Mouse (Mus musculus) layer of hippocampus, postnatal 10 days (tissue): ENCODE measurements around the gene Gm20388. TPM values are rescaled to one million over a fixed set of nuclear protein-coding genes. Genes with fewer than 3 reads are reported as not detected.
"Not testable (repeated sequence)": the region's sequence is repeated elsewhere in the genome, so short reads cannot be mapped to it uniquely, and the experiment has no call there.

Experiments
- DNase-seq, 2 experiments: peaks; one replicate each; pipeline ENCODE4 v3.0.0; 2021; ENCODE audit warnings: low spot score in 2 of 2
- total RNA-seq, 2 experiments: library from RNA; stranded (reverse); gene quantifications; 2 replicates each; pipeline ENCODE4 v1.2.3; 2021

Gm20388 gene
- total RNA-seq, 2 experiments from 2014 or later = not detected

- no peak for DNase-seq
Observed at GRCm38 (mm10) chr8:121654131-121654530, 1743.5 kb downstream of the Gm20388 start.

- no peak for DNase-seq
Observed at GRCm38 (mm10) chr8:121654966-121655494, 1744.4 kb downstream of the Gm20388 start.

GRCm38 (mm10) chr8:121660602-121661001, 1750.0 kb downstream of the Gm20388 start:
- no peak for DNase-seq

GRCm38 (mm10) chr8:121661631-121662357, 1751.2 kb downstream of the Gm20388 start:
- DNase-seq = no peak

- DNase-seq = no peak
Observed at GRCm38 (mm10) chr8:121663101-121663500, 1752.5 kb downstream of the Gm20388 start.

DNA sequence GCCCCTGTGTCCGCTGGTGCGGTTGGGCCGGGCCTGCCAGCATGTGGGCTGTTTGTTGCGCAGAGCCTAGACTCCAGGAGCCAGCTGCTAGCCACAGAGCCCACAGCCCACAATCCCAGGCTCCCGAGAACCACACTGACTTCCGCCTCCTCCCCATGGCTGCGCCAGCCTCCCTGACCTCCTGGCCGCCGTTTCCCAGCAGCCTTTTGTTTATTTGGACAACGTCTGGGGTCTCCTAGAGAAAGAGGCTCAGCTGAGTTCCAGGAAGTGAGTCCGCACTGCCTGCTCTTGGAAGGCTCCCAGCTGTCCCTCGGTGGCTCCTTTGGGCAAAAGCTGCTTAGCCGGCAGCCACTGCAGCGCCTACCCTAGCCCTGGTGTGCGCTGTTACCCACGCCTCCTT, 1754.7 kb downstream of the Gm20388 start:
- peak; percentile 54 to 60 for DNase-seq

GRCm38 (mm10) chr8:121667936-121668500, 1757.4 kb downstream of the Gm20388 start:
- not testable (repeated sequence) for DNase-seq

DNA sequence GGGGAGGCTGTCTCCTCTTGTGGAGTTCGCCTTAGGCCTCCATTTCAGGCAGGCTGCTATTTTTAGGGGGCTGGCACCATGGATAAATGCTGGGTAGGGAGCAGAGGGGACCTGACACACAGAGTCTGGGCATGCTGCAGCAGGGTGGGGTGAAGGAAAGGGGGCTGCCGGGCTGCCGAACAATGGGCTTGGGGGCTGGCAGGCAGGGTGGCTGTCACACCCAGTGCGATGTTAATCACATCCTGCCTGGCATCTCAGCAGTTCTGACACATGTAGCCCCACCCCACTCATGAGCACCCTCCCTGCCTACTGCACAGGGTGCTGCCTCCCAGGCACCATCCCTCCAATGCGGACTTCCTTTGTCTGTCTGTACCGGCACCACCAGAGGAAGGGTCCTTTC, 1757.9 kb downstream of the Gm20388 start:
- DNase-seq = peak; percentile 46 to 59

GRCm38 (mm10) chr8:121669208-121669607, 1758.6 kb downstream of the Gm20388 start:
- DNase-seq = no peak

DNA sequence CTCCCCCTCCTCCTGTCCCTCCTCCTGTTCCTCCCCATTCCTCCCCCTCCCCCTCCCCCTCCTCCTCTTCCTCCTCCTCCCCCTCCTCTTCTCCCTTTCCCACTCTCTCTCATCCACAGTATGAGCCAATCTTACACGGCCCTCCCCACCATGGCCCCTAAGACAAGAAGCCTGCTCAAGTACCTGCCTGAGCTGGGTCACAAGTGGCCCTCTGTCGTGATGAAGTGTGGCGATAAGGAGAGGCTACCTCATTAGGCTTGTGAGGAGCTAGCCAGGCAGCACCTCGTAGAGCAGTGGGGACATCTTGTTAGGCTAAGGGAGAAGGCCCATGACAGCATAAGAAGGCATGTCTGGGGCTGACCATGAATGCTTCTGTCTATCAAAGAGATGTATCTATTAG, 1762.5 kb downstream of the Gm20388 start:
- DNase-seq = no peak

GRCm38 (mm10) chr8:121673917-121674316, 1763.3 kb downstream of the Gm20388 start:
- DNase-seq = peak; percentile 22 to 34

DNA sequence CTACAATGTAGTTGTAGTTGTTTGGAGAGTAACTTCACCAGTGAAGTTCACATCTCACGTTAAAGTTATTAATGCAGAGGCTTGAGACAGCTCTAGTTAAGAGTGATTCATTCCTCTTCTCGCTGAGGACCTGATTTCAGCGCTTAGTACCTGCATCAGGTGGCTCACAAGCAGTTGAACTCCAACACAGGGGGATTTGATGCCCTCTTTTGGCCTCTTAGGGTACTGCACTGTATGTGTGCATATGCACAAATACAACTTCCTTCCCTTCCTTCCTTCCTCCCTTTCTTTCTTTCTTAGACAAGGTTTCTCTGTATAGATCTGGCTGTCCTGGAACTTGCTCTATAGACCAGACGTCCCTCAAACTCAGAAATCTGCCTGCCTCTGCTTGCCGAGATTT, 1763.9 kb downstream of the Gm20388 start:
- peak; percentile 11 to 27 for DNase-seq

GRCm38 (mm10) chr8:121675161-121675560, 1764.5 kb downstream of the Gm20388 start:
- no peak for DNase-seq

DNA sequence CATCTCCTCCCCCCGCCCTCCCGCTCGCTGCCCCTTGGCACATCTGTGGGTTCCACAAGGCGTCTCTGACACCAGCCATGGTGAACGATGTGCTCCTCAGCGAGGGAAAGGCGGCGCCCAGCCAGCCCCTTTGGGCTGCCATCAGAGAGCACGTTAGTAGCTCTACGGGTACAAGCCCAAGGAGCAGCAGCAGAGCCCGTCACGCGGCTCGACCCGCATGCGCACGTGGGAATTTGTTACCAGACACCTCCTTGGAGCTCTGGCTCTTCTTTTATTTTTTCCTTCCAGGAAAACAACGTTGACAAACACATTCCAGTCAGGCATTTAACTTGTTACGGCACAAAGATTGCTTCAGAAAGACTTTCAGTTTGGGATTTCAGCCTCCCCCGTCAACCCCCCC, 1765.1 kb downstream of the Gm20388 start:
- DNase-seq = peak in 1 of 2 experiments; percentile 25

DNA sequence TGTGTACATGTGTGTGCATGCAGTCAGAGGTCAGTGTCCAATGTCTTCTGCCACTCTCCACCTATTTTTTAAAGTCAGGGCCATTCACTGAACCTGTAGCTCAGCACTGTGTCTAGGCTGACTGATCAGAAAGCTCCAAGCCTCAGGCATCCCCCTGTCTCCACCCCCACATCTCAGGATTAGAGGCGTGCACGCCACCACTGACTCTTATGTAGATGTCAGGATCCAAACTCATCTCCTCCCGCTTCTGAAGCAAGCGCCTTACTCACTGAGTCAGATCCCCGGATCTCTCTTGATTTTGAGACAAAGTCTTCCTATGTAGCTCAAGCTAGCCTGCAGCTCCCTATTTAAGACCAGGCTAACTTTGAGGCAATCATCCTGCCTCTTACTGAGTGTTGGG, 1768.1 kb downstream of the Gm20388 start:
- DNase-seq = no peak

DNA sequence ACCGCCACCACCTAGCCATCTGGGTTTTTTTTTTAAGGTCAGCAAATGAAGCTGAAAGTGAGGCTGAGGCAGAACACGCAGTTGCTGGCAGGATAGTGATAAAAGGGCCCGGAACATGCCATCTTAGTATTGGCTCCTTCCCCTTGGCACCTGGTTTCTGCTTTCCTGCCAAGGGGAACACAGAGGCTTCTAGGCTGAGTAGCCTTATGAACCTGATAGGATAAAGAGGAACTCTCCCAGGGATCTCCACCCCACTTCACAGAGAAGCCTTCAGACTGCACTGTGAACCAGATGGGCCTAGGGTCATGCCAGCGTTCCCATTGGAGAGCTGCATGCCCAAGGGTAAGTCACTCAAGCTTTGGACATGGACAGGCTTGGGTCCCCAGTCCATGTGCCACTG, 1770.3 kb downstream of the Gm20388 start:
- no peak for DNase-seq

DNA sequence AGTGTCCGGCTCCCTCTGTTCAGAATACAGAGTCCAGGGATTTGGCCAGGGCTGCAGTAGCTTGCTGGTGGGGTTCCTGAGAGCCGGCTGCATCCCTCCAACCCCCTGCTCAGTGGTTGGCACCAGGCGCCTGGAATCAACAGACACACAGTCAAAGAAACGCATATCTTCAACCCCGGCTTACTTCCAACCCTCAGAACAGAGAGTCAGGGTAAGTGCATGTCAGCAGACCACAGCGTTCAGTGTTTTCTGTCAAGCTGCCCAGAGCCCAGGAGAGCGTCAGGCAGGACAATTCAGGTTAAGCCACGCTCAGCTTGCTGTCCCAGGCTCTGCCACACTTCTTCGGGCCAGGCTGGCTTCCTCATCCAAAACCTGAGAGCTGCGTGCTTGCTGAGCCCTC, 1770.8 kb downstream of the Gm20388 start:
- no peak for DNase-seq

DNA sequence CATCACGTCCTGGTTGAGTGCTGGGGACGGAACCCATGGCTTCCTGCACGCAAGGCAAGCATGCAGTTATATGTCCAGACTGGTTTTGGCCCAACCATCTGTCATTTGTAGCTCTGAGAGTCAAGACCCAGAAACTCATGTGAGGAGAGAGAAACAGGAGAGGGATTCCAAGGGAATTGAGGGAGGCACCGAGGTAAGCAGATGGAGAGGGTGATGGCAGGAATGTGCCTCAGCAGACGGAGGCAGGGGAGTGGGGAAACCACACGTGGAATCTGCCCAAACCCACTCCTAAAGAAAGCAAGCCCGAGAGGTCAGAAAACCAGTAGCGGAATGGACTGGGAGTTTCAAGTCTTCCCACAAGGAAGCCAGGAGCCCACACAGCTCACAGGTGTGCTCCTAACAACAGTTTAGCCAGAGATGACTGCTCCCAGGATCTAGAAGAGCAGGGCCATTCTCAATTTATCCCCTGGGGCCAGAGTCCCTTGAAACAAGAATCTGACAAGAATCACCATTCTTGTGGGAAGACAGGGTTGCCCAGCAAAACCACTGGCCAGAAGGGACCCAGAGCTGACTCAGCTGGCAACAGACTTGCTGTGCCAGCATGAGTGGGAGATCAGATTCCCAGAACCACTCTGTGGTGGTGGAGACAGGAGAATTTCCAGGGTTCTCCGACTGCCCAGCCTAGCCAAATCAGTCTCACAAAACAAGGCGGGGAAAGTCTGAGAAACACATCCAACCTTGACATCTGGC, 1772.6 kb downstream of the Gm20388 start:
- no peak for DNase-seq

GRCm38 (mm10) chr8:121685419-121685818, 1774.8 kb downstream of the Gm20388 start:
- peak; percentile 51 to 55 for DNase-seq

DNA sequence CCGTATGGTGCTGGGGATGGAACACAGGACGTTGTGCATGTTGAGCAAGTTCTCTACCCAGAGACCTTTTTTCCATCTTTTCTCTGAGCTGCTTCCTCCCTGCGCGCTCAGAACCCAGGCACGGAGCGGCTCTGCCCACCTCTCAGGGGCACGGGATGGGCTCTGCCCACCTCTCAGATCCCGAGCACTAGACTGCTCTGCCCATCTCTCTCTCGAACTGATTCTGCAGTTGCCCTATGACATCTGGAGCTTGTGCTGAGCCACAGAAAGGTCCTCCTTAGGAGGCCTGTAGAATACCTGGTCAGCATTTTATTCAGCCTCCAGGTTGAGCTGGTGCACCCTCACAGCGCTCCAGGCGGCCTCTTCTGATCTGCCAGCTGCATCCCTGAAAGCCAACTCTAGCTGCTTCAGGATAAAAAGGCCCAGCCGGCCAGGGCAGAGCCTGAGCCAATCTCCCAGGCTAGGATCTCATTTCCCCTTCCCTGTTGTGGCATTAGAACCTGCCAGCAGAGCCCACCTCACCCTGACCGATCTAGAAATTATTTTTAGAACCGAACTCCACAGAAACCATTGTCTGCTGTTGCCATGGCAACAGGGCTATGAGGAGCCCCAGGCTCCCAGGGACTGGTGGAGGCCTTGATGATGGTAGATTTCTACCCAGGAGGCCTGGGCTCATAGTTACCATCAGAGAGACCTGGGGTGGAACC, 1777.0 kb downstream of the Gm20388 start:
- peak; percentile 52 to 65 for DNase-seq

GRCm38 (mm10) chr8:121688496-121688895, 1777.9 kb downstream of the Gm20388 start:
- no peak for DNase-seq
